Mouse (Mus musculus) liver, adult 2 months (tissue): ENCODE data around the gene Fhit. TPM values are rescaled to one million over a fixed set of nuclear protein-coding genes. Genes with fewer than 3 reads are reported as not detected.
"Not testable (repeated sequence)": the region's sequence is repeated elsewhere in the genome, so short reads cannot be mapped to it uniquely, and the experiment has no call there.

Source experiments
- DNase-seq: peaks from one replicate; pipeline ENCODE4 v3.0.0-alpha.2; 2011; ENCODE audit warnings: low read depth, low spot score; ENCODE audit errors: extremely low read depth
- H3K27ac ChIP-seq: fragments of 200-500 bp; replicated peaks from 2 replicates; pipeline ENCODE4 v1.5.1; 2012; ENCODE audit warnings: low read depth, mild to moderate bottlenecking, control low read depth, inconsistent platforms, low read length; ENCODE audit not compliant: insufficient read depth
- H3K27me3 ChIP-seq: fragments of 200-500 bp; 2 replicates; pipeline ENCODE4 v1.6.1; 2012; ENCODE audit warnings: mild to moderate bottlenecking, moderate library complexity, low read length, inconsistent platforms; ENCODE audit not compliant: control insufficient read depth, insufficient read depth
- H3K36me3 ChIP-seq: fragments of 200-500 bp; 2 replicates; pipeline ENCODE4 v1.6.1; 2012; ENCODE audit warnings: low read length, inconsistent platforms; ENCODE audit not compliant: control insufficient read depth, insufficient read depth
- H3K4me1 ChIP-seq: fragments of 200-500 bp; 2 replicates; pipeline ENCODE4 v1.6.1; 2011; ENCODE audit warnings: low read length; ENCODE audit not compliant: control insufficient read depth, insufficient read depth
- H3K4me3 ChIP-seq: fragments of 200-500 bp; 2 replicates; pipeline ENCODE4 v1.5.1; 2011; ENCODE audit warnings: low read depth, mild to moderate bottlenecking, control low read depth, low read length, moderate library complexity; ENCODE audit not compliant: insufficient read depth
- H3K79me2 ChIP-seq: fragments of 200-500 bp; 2 replicates; pipeline ENCODE4 v1.6.1; 2012; ENCODE audit warnings: inconsistent platforms, mild to moderate bottlenecking, low read length, moderate library complexity; ENCODE audit not compliant: control insufficient read depth, insufficient read depth
- H3K9ac ChIP-seq: fragments of 200-500 bp; 2 replicates; pipeline ENCODE4 v1.6.1; 2012; ENCODE audit warnings: low read depth, mild to moderate bottlenecking, control low read depth, inconsistent platforms, low read length
- CTCF ChIP-seq: fragments of 200-500 bp; IDR thresholded peaks from 2 replicates; pipeline ENCODE4 v1.5.1; 2011; ENCODE audit warnings: low read depth, low read length, control low read depth
- POLR2A ChIP-seq: fragments of 200-500 bp; IDR thresholded peaks from 2 replicates; pipeline ENCODE4 v1.6.1; 2011; ENCODE audit warnings: low read length, control low read depth; ENCODE audit not compliant: insufficient read depth; ENCODE audit errors: extremely low read depth
- WGBS: fragments of 180-500 bp; shearing (Covaris S2); methylation state at CpG from one replicate; pipeline ENCODE4 v1.1.7; 2018; 5-methylcytosine and 5-hydroxymethylcytosine counted together
- polyA plus RNA-seq: library from polyadenylated mRNA; depleted of rRNA; stranded (reverse); fragments of >200 nt; gene quantifications from 2 replicates; pipeline ENCODE4 v1.2.3, GENCODE M21; 2012
- total RNA-seq: library from RNA; depleted of rRNA; stranded (reverse); fragments of >200 nt; gene quantifications from 2 replicates; pipeline ENCODE4 v1.2.3, GENCODE M21; 2014

The Fhit gene
- total and polyA plus RNA-seq, 2 experiments, result 7.6 to 7.8 TPM

DNA sequence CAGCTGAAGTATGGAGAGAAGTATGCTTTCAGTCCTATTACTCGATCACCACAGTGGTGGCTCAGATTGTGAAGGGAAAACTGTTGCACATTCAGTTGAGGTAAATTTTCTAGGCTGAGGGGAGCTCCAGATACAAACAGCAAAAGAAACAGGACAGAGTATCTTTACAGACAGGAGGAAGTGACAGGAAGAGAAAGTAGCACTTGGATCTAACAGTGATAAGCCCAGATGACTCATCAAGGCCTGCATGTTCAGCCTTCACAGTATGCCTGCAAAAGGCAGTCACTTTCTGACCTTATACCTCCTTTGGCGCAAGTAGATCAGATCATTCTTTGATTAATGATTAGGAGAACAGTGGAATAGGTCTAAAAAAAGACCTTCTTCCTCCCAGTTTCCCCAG, 1309.8 kb downstream of the Fhit start:
- WGBS, result 72% methylated on average over 2 of the region's 2 CpGs
- DNase-seq, result peak; percentile 28
- Histone ChIP-seq H3K4me1 (no peaks in the 10 kb centered on the region; the same call in 1 of the 2 replicates), H3K4me3 (no peak overlapping the region), H3K27me3 (no peaks in the 10 kb centered on the region), H3K79me2 (no peaks in the 10 kb centered on the region), H3K36me3 (no peaks in the 10 kb centered on the region), H3K27ac (no peak overlapping the region), H3K9ac (no peak overlapping the region)
- TF ChIP-seq POLR2A (no peak), CTCF (no peak)

DNA sequence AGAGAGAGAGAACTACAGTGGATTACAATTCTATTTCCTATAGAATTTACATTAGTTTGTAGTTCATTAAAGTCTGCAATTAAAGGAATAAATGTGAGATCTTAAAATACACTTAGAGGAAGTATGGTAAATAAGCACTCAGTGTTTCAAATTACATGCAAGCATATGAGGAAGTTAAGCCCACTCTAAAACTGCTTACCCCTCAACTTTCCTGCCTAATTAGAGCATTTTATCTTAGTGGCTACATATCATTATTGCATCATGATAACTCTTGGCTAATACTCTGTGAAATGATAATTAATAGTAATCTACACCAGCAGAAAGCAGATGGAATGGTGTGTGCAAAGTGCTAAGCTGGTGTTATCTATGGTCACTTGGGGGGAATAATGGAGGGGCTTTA, 1329.5 kb downstream of the Fhit start:
- H3K79me2 ChIP-seq, result no peaks in the 10 kb centered on the region
- no peak overlapping the region for H3K4me3 ChIP-seq
- H3K27me3 ChIP-seq, result no peaks in the 10 kb centered on the region
- no peak for DNase-seq
- no peaks in the 10 kb centered on the region for H3K4me1 ChIP-seq
- H3K9ac ChIP-seq, result no peak overlapping the region
- H3K36me3 ChIP-seq, result no peaks in the 10 kb centered on the region
- TF ChIP-seq CTCF (no peak), POLR2A (no peak)
- no peak overlapping the region for H3K27ac ChIP-seq

- not testable (repeated sequence) for H3K36me3 ChIP-seq, H3K27me3 ChIP-seq, H3K9ac ChIP-seq, H3K79me2 ChIP-seq, H3K4me3 ChIP-seq, H3K27ac ChIP-seq, H3K4me1 ChIP-seq, DNase-seq
- WGBS, result 79% methylated on average over 8 of the region's 8 CpGs
Measured at GRCm38 (mm10) chr14:9828699-9829240, 1333.1 kb downstream of the Fhit start.

- no peak for TF ChIP-seq POLR2A
- no peaks in the 10 kb centered on the region for H3K36me3 ChIP-seq
Measured at GRCm38 (mm10) chr14:9815963-9816362, 1345.9 kb downstream of the Fhit start.

GRCm38 (mm10) chr14:9811847-9812321, 1350.0 kb downstream of the Fhit start:
- Histone ChIP-seq H3K9ac (no peak overlapping the region), H3K79me2 (no peaks in the 10 kb centered on the region), H3K4me3 (no peak overlapping the region), H3K27ac (no peak overlapping the region), H3K36me3 (no peaks in the 10 kb centered on the region), H3K4me1 (no peaks in the 10 kb centered on the region), H3K27me3 (no peaks in the 10 kb centered on the region)
- 88% methylated on average over 9 of the region's 9 CpGs for WGBS
- no peak for DNase-seq
- TF ChIP-seq CTCF (no peak), POLR2A (no peak)

More at GRCm38 (mm10) chr14:9815963-9816362, 1345.9 kb downstream of the Fhit start:
- no peak for DNase-seq
- H3K4me3 ChIP-seq, result no peak overlapping the region
- no peaks in the 10 kb centered on the region for H3K79me2 ChIP-seq
- H3K27ac ChIP-seq, result no peak overlapping the region
- no peaks in the 10 kb centered on the region for H3K4me1 ChIP-seq
- 92% methylated on average over 4 of the region's 4 CpGs for WGBS
- no peaks in the 10 kb centered on the region for H3K27me3 ChIP-seq
- H3K9ac ChIP-seq, result no peak overlapping the region

DNA sequence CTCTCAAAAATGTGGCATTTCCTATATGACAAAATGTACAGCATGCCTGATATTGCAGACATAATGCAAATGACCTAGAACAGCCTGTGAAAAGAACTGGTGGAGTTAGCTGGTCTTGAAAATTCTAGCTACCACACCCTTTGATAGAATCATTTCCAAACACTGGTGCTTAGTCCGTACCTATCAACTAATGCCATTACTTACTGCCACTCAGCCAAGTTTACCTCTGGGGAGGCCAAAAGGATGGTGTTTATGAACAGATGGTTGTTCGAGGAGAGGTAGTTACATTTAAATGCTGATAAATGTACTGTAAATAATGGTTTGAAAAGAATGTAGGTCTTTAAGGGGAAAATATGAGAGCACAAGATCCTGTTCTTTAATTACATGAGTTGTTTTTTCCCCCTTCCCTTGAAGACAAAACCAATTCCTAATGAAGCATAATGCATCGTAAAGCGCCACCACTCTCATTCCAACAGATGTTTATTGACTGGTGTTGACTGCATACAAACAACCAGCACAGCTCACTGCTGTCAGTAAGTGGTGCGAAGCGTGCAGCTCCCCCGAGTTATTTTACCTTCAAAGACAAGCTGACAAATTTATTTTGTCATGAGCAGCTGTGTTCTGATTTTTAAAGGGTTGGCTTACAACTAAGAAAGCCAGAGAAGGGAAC, 1350.5 kb downstream of the Fhit start:
- no peak for TF ChIP-seq POLR2A
- TF ChIP-seq CTCF, result no peak
- no peaks in the 10 kb centered on the region for H3K27me3 ChIP-seq
- H3K4me1 ChIP-seq, result no peaks in the 10 kb centered on the region
- no peaks in the 10 kb centered on the region for H3K36me3 ChIP-seq
- H3K4me3 ChIP-seq, result no peak overlapping the region
- H3K79me2 ChIP-seq, result no peaks in the 10 kb centered on the region
- H3K27ac ChIP-seq, result no peak overlapping the region
- no peak overlapping the region for H3K9ac ChIP-seq
- no peak for DNase-seq
- WGBS, result 90% methylated on average over 7 of the region's 7 CpGs
